Mouse (Mus musculus): ENCODE results near the gene Hsdl2. TPM values are rescaled to one million over a fixed set of nuclear protein-coding genes. Genes with fewer than 3 reads are reported as not detected.

The Hsdl2 gene
- 3.4 and 4.3 TPM in 2 replicates for polyA plus RNA-seq (2012; ENCODE audit: low replicate concordance)

GRCm38 (mm10) chr4:59581314-59582185 lies at the start of gene Hsdl2:
TSS of gene Hsdl2 (plus strand) at chr4:59581563.

GRCm38 (mm10) chr4:59549175-59549976 lies 32.0 kb upstream of the Hsdl2 start, which contains the start of gene Ptbp3:
TSS of gene Ptbp3 (minus strand) at chr4:59549364.

GRCm38 (mm10) chr4:59625998-59626910 lies 44.9 kb downstream of the Hsdl2 start, which contains the start of gene E130308A19Rik:
TSS of gene E130308A19Rik (plus strand) at chr4:59626211.

Other genes with a start within 250 kb of the Hsdl2 start
- gene Susd1, start 142.9 kb upstream of the Hsdl2 start, polyA plus RNA-seq (2012; ENCODE audit: low replicate concordance), result 3.2 and 4.0 TPM in 2 replicates
- 152 and 186 TPM in 2 replicates for gene Ptbp3, start 32.2 kb upstream of the Hsdl2 start, polyA plus RNA-seq (2012; ENCODE audit: low replicate concordance)
- gene E130308A19Rik, start 44.6 kb downstream of the Hsdl2 start, polyA plus RNA-seq (2012; ENCODE audit: low replicate concordance), result 4.4 and 6.4 TPM in 2 replicates
- 21.6 and 22.0 TPM in 2 replicates for gene Inip, start 220.0 kb downstream of the Hsdl2 start, polyA plus RNA-seq (2012; ENCODE audit: low replicate concordance)
- 16.4 and 43.9 TPM in 2 replicates for gene Snx30, start 224.3 kb downstream of the Hsdl2 start, polyA plus RNA-seq (2012; ENCODE audit: low replicate concordance)

Data from hematopoietic multipotent progenitor cell, adult 10-12 weeks (in vitro differentiated cells).